Mouse (Mus musculus) lung, embryonic 16.5 days (tissue): Measurements from ENCODE around the gene Inpp5f. TPM values are rescaled to one million over a fixed set of nuclear protein-coding genes. Genes with fewer than 3 reads are reported as not detected.

Experiments
- ATAC-seq: fragments of 200-750 bp; cut with Nextera tagmentation; 2 replicates; pipeline ENCODE4 v1.8.0; 2017; ENCODE audit warnings: low read depth, mild to moderate bottlenecking, moderate library complexity
- H3K27ac ChIP-seq: fragments of 300-500 bp; sonication (generic); 2 replicates; pipeline ENCODE4 v1.5.1; 2014; ENCODE audit warnings: mild to moderate bottlenecking, control low read depth, low read length
- H3K27me3 ChIP-seq: fragments of 300-500 bp; sonication (generic); 2 replicates; pipeline ENCODE4 v1.6.1; 2014; ENCODE audit warnings: low read depth, low read length, mixed read lengths; ENCODE audit not compliant: control insufficient read depth, insufficient read depth
- H3K36me3 ChIP-seq: fragments of 300-500 bp; sonication (generic); 2 replicates; pipeline ENCODE4 v1.6.1; 2014; ENCODE audit warnings: low read length; ENCODE audit not compliant: control insufficient read depth, insufficient read depth
- H3K4me1 ChIP-seq: fragments of 300-500 bp; sonication (generic); replicated peaks from 2 replicates; pipeline ENCODE4 v1.6.1; 2014; ENCODE audit warnings: low read length, mixed read lengths; ENCODE audit not compliant: control insufficient read depth, insufficient read depth
- H3K4me2 ChIP-seq: fragments of 300-500 bp; sonication (generic); 2 replicates; pipeline ENCODE4 v1.6.1; 2014; ENCODE audit warnings: low read depth, low read length, control low read depth
- H3K4me3 ChIP-seq: fragments of 300-500 bp; sonication (generic); 2 replicates; pipeline ENCODE4 v1.5.1; 2014; ENCODE audit warnings: mild to moderate bottlenecking, low read length, control low read depth
- H3K9ac ChIP-seq: fragments of 300-500 bp; sonication (generic); 2 replicates; pipeline ENCODE4 v1.6.1; 2014; ENCODE audit warnings: low read length, control low read depth
- H3K9me3 ChIP-seq: fragments of 300-500 bp; sonication (generic); 2 replicates; pipeline ENCODE4 v1.6.1; 2016; ENCODE audit warnings: low read length; ENCODE audit not compliant: control insufficient read depth
- WGBS: fragments of 180-500 bp; shearing (Covaris S2); extraction: QIAGEN DNeasy Blood & Tissue Kit; methylation state at CpG from one replicate; pipeline ENCODE4 v1.1.7; 2014; 5-methylcytosine and 5-hydroxymethylcytosine counted together
- polyA plus RNA-seq: library from polyadenylated mRNA; unstranded; fragments of >200 nt; fragmentation: Nextera tagmentation; extraction: Ambion mirVana; gene quantifications from 2 replicates; pipeline ENCODE4 v1.2.1, GENCODE M21; 2015

Gene Inpp5f
- polyA plus RNA-seq, 1 experiment from 2014 or later = 16.2 TPM

GRCm38 (mm10) chr7:128612521-128613181 lies 1.5 kb downstream of the Inpp5f start:
- Histone ChIP-seq H3K36me3 (no peaks in the 10 kb centered on the region), H3K4me1 (peaks cover 11% of the 10 kb centered on the region), H3K9ac (no peak overlapping the region), H3K4me2 (peak overlapping the region; percentile 95), H3K9me3 (no peaks in the 10 kb centered on the region), H3K27me3 (no peaks in the 10 kb centered on the region), H3K27ac (no peak overlapping the region), H3K4me3 (peak overlapping the region; percentile 91; the same call in 1 of the 2 replicates)
- no peak for ATAC-seq
- 73% methylated on average over 12 of the region's 12 CpGs for WGBS

- no peak overlapping the region for H3K27ac ChIP-seq
- H3K4me1 ChIP-seq = peaks cover 11% of the 10 kb centered on the region
- no peak overlapping the region for H3K4me3 ChIP-seq
- H3K9ac ChIP-seq = no peak overlapping the region
- no peaks in the 10 kb centered on the region for H3K27me3 ChIP-seq
- ATAC-seq = no peak
- no peak overlapping the region for H3K4me2 ChIP-seq
- no peaks in the 10 kb centered on the region for H3K36me3 ChIP-seq
- WGBS = 73% methylated on average over 2 of the region's 2 CpGs
- no peaks in the 10 kb centered on the region for H3K9me3 ChIP-seq
Observed at GRCm38 (mm10) chr7:128613578-128613977, 2.5 kb downstream of the Inpp5f start.

- Histone ChIP-seq H3K4me2 (no peak overlapping the region), H3K4me3 (no peak overlapping the region), H3K9ac (no peak overlapping the region), H3K36me3 (no peaks in the 10 kb centered on the region), H3K27me3 (no peaks in the 10 kb centered on the region), H3K9me3 (no peaks in the 10 kb centered on the region), H3K27ac (no peak overlapping the region), H3K4me1 (no peaks in the 10 kb centered on the region; the same call in 1 of the 2 replicates)
- no peak for ATAC-seq
- WGBS = 88% methylated on average over 1 of the region's 1 CpGs
Observed at GRCm38 (mm10) chr7:128617587-128617986, 6.5 kb downstream of the Inpp5f start.

- 85% methylated on average over 1 of the region's 1 CpGs for WGBS
- H3K27me3 ChIP-seq = no peaks in the 10 kb centered on the region
- no peaks in the 10 kb centered on the region for H3K36me3 ChIP-seq
- no peak for ATAC-seq
- H3K4me3 ChIP-seq = no peak overlapping the region
- no peaks in the 10 kb centered on the region for H3K4me1 ChIP-seq
- H3K9me3 ChIP-seq = no peaks in the 10 kb centered on the region
- no peak overlapping the region for H3K9ac ChIP-seq
- H3K4me2 ChIP-seq = no peak overlapping the region
- no peak overlapping the region for H3K27ac ChIP-seq
Observed at GRCm38 (mm10) chr7:128620178-128620577, 9.1 kb downstream of the Inpp5f start.

GRCm38 (mm10) chr7:128622266-128622961 lies 11.3 kb downstream of the Inpp5f start:
- ATAC-seq = peak; percentile 49; the same call in 1 of the 2 replicates
- H3K9me3 ChIP-seq = no peaks in the 10 kb centered on the region
- no peak overlapping the region for H3K4me3 ChIP-seq
- H3K9ac ChIP-seq = no peak overlapping the region
- WGBS = 56% methylated on average over 7 of the region's 7 CpGs
- no peaks in the 10 kb centered on the region for H3K4me1 ChIP-seq
- no peak overlapping the region for H3K4me2 ChIP-seq
- no peaks in the 10 kb centered on the region for H3K27me3 ChIP-seq
- no peaks in the 10 kb centered on the region for H3K36me3 ChIP-seq
- H3K27ac ChIP-seq = no peak overlapping the region; the same call in 1 of the 2 replicates

- no peaks in the 10 kb centered on the region for H3K27me3 ChIP-seq
- H3K9me3 ChIP-seq = no peaks in the 10 kb centered on the region
- H3K27ac ChIP-seq = no peak overlapping the region
- no peaks in the 10 kb centered on the region for H3K4me1 ChIP-seq
- H3K4me3 ChIP-seq = no peak overlapping the region
- ATAC-seq = no peak
- 66% methylated on average over 2 of the region's 2 CpGs for WGBS
- no peak overlapping the region for H3K9ac ChIP-seq
- H3K36me3 ChIP-seq = no peaks in the 10 kb centered on the region
- H3K4me2 ChIP-seq = no peak overlapping the region
Observed at GRCm38 (mm10) chr7:128622994-128623393, 11.9 kb downstream of the Inpp5f start.

GRCm38 (mm10) chr7:128625382-128625781 lies 14.3 kb downstream of the Inpp5f start:
- no peaks in the 10 kb centered on the region for H3K27me3 ChIP-seq
- no peak for ATAC-seq
- no peaks in the 10 kb centered on the region for H3K4me1 ChIP-seq
- no peaks in the 10 kb centered on the region for H3K36me3 ChIP-seq
- no peak overlapping the region for H3K27ac ChIP-seq
- no peak overlapping the region for H3K9ac ChIP-seq
- 98% methylated on average over 2 of the region's 2 CpGs for WGBS
- H3K4me3 ChIP-seq = no peak overlapping the region
- no peak overlapping the region for H3K4me2 ChIP-seq
- H3K9me3 ChIP-seq = no peaks in the 10 kb centered on the region

- H3K4me3 ChIP-seq = no peak overlapping the region
- WGBS = 77% methylated on average over 4 of the region's 5 CpGs
- no peak overlapping the region for H3K4me2 ChIP-seq
- H3K9me3 ChIP-seq = no peaks in the 10 kb centered on the region
- H3K9ac ChIP-seq = no peak overlapping the region
- no peak for ATAC-seq
- no peaks in the 10 kb centered on the region for H3K27me3 ChIP-seq
- H3K27ac ChIP-seq = no peak overlapping the region
- H3K36me3 ChIP-seq = no peaks in the 10 kb centered on the region
- H3K4me1 ChIP-seq = no peaks in the 10 kb centered on the region
Observed at GRCm38 (mm10) chr7:128626601-128627000, 15.5 kb downstream of the Inpp5f start.

- no peaks in the 10 kb centered on the region for H3K36me3 ChIP-seq
- no peaks in the 10 kb centered on the region for H3K9me3 ChIP-seq
- ATAC-seq = no peak
- no peak overlapping the region for H3K9ac ChIP-seq
- no peaks in the 10 kb centered on the region for H3K4me1 ChIP-seq
- no peak overlapping the region for H3K4me3 ChIP-seq
- H3K4me2 ChIP-seq = no peak overlapping the region
- no peak overlapping the region for H3K27ac ChIP-seq
- 63% methylated on average over 2 of the region's 2 CpGs for WGBS
- H3K27me3 ChIP-seq = no peaks in the 10 kb centered on the region
Observed at GRCm38 (mm10) chr7:128627251-128627650, 16.1 kb downstream of the Inpp5f start.
